Mouse (Mus musculus) small intestine, adult 10 weeks (tissue): ENCODE measurements around the gene Ccl25. TPM values are rescaled to one million over a fixed set of nuclear protein-coding genes. Genes with fewer than 3 reads are reported as not detected.

ENCODE experiments used
- polyA plus RNA-seq: library from polyadenylated mRNA; stranded (reverse); fragments of 350-450 nt; fragmentation: Illumina TruSeq; extraction: RNeasy Lipid Tissue Mini Kit (QIAGEN cat#74804); gene quantifications from one replicate; pipeline ENCODE4 v1.2.3, GENCODE M21; 2014; ENCODE audit warnings: low replicate concordance

The Ccl25 gene
- polyA plus RNA-seq: 1,490 TPM

DNA sequence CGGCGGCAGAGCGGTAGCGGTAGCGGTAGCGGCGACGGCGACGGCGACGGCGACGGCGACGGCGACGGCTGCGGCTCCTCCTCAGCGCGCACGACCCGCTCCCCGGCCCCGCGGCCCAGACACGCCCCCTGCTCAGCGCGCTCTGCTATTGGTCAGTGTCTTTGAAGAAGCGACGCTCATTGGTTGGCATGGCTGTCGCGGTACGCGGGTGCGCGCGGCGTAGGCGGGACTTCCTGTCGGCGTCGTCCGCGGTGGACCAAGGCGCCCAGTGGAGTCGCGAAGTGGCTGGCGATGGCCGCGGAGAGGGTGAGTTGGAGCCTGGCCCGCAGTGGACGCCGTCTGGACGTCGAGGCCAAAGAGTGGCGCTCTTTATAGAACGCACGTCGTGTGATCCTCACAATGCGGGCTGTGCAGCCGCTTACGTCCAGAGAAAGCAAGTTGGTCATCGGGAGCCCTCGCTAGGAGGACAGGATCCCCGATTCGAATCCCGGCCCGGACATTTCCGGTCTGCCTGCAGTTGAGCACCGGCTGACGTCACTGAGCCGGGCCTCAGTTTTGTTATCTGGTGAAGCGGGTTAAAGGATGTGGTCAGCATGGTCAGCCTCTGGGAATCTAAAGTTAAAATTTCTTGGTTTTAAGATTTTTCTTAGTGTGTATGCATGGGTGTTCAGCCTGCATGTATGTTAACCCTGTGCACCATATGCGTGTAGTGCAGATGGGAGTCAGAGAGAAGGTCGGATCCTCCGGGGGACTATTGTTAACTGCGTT is at the start of gene Ccl25, which contains the start of gene Elavl1:
TSS of gene Ccl25 (plus strand) at position 228 of the 768 bp plus-strand sequence.
TSS of gene Elavl1 (minus strand) at position 431 of the 768 bp plus-strand sequence.

DNA sequence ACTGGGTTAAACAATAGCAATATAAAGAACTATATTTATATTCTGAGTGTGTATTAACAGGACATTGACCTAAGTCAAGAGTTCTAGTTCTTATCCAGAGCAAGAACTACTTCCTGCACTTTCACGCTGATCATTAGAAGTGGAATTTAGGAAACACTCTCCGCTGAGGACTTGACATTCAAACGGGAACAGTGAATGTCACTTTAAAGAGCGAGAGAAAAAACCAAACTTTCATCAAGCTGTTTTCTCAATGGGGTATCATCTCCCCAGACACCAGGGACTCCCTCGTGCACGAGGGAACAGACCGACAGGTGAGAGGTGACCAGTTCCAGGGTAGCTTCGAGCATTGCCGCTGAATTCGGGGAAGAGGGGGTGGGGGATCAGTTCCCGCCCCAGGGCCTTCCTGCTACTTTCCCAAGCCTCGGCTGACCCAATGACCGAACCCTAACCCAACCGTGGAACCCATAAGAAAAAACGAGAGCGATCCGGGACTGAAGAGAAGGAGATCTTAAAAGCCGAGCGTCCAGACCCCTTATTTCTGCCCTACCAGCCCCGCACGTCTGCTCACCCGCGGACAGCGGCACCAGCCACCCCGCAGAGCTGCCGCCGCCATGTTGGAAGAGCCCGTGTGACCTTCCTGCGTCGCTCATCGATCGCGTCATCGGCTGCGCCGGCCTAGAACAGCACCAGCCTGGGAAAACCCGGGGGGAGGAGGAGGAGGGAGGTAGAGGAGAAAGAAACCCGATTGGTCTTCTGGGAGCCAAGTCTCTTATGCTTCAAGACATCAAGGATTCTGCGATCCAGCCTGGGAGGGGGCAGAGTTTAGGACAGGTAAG is 49.5 kb upstream of the Ccl25 start, which contains the start of gene Timm44:
TSS of gene Timm44 (minus strand) at position 639 of the 836 bp plus-strand sequence.

Other genes starting within 250 kb of the Ccl25 start
- gene Cd209f, start 219.4 kb upstream of the Ccl25 start, polyA plus RNA-seq: not detected
- gene Cd209g, start 191.1 kb upstream of the Ccl25 start, polyA plus RNA-seq: not detected
- 0.30 TPM for gene Evi5l, start 158.6 kb upstream of the Ccl25 start, polyA plus RNA-seq
- gene Prr36, start 107.8 kb upstream of the Ccl25 start, polyA plus RNA-seq: not detected
- gene Lrrc8e, start 98.4 kb upstream of the Ccl25 start, polyA plus RNA-seq: not detected
- gene Map2k7, start 86.5 kb upstream of the Ccl25 start, polyA plus RNA-seq: 2.9 TPM
- not detected for gene Gm49320, start 86.3 kb upstream of the Ccl25 start, polyA plus RNA-seq
- 3.4 TPM for gene Tgfbr3l, start 77.0 kb upstream of the Ccl25 start, polyA plus RNA-seq
- 0.48 TPM for gene Snapc2, start 72.1 kb upstream of the Ccl25 start, polyA plus RNA-seq
- 0.59 TPM for gene Ctxn1, start 65.9 kb upstream of the Ccl25 start, polyA plus RNA-seq
- 135 TPM for gene Timm44, start 49.3 kb upstream of the Ccl25 start, polyA plus RNA-seq
- gene Elavl1, start 203 bp downstream of the Ccl25 start, polyA plus RNA-seq: 46.3 TPM
- gene Cers4, start 167.8 kb downstream of the Ccl25 start, polyA plus RNA-seq: 13.3 TPM